Mouse (Mus musculus) mammary gland, adult 2 months (tissue): ENCODE measurements around the gene Olfr270. TPM values are rescaled to one million over a fixed set of nuclear protein-coding genes. Genes with fewer than 3 reads are reported as not detected.

Experiments
- polyA plus RNA-seq: library from polyadenylated mRNA; depleted of rRNA; stranded (reverse); fragments of >200 nt; gene quantifications from 2 replicates; pipeline ENCODE4 v1.2.3, GENCODE M21; 2012; ENCODE audit warnings: low replicate concordance; rRNA removed

Gene Olfr270
- polyA plus RNA-seq, result not detected in 2 replicates

DNA sequence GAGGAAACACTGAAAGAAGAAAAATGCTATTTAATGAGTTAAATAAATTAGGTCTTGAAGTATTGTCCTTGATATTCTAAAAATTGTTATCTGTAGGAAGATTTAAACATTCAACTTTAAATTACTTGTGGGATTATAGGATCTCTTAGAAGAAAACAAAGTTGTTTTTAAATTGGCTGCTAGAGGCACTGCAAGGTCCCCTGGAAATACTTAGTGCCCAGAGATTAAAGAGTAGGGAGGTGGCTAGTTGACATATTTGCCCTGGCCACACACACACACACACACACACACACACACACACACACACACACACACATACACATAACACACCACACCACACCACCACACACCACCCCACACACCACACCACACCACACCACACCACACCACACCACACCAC is at the start of gene Olfr270:
Gene Olfr270, plus strand, starts transcription at position 301 of the 400 bp plus-strand sequence.

DNA sequence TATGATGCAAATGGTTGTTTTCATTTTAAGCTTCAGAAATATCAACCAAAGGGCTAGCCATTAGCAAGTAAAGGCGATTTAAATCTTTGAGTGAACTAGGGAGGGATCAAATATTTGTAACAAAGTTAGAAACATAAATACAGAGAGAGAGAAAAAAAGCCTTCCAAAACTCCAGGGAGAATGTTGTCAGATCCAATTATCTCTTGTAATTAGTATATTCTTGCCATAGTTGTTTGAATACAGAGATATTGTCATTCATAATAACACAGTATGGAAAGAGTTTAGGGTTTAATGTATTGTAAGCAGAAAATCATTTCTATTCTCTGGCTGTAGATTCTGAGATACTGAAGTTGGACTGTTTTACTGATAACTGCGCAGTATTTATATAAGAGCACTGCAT is 45.3 kb upstream of the Olfr270 start, which contains the start of gene Olfr272:
Gene Olfr272, minus strand, starts transcription at position 101 of the 400 bp plus-strand sequence.

DNA sequence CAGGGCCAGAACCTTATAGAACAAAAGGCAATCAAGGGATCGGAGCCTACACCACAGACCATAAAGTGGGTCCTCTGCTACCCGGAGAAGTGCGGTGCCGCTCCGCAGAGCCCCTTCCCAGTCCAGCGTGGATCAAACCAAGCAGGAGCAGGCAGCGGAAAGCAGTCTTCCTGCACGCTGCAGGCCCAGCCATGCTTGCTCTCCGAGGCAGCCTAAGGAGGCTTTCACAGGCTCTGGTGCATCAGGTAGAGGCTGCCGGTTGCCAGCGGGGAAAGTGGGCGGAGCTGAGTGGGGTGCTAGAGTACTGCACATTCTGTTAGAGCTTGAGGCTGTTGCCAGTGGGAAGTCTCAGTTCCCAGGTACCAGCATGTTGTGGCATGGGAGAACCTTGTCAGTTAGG is 24.9 kb downstream of the Olfr270 start, which contains the start of gene Nipsnap3a:
Gene Nipsnap3a, plus strand, starts transcription at position 25 of the 400 bp plus-strand sequence.

DNA sequence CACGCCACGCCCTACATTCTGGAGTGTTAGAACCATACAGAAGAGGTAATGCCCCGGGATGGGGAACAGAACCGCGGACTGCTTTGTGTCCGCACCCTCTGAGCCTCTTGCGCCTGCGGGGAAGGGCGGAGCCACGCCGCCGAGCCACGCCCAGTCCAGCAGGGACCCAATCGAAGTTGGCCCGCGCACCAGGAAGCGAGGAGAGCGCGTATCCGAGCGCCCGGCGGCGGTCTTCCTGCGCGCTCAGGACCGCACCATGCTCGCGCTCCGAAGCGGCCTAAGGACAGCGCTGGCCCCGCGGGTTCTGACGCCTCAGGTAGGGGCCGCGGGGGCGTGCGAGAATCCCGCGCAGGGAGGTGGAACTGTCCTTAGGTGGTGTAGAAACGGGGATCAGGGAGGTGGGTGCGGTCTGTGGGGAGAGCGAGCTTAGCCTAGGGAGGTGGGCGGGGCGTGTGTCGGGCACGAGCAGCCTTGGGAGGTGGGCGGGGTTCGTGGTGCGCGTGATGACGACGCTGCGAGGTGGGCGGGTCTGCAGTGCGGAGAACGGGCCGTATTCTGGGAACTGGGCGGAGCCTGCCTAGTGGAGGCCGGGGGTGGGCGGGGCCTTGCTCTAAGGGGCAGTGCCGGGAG is 47.5 kb downstream of the Olfr270 start, which contains the start of gene Nipsnap3b:
Gene Nipsnap3b, plus strand, starts transcription at position 149 of the 630 bp plus-strand sequence.

Other genes with a start within 250 kb of the Olfr270 start
- gene Olfr275, start 149.9 kb upstream of the Olfr270 start, polyA plus RNA-seq, result not detected in 2 replicates
- not detected in 2 replicates for gene Olfr273, start 105.3 kb upstream of the Olfr270 start, polyA plus RNA-seq
- not detected in 2 replicates for gene Olfr272, start 45.4 kb upstream of the Olfr270 start, polyA plus RNA-seq
- gene Nipsnap3a, start 24.7 kb downstream of the Olfr270 start, polyA plus RNA-seq, result not detected in 2 replicates
- gene Nipsnap3b, start 47.3 kb downstream of the Olfr270 start, polyA plus RNA-seq, result 21.6 and 27.9 TPM in 2 replicates
- gene Abca1, start 195.3 kb downstream of the Olfr270 start, polyA plus RNA-seq, result 18.6 and 34.5 TPM in 2 replicates